Mouse (Mus musculus): Measurements from ENCODE around the gene Slc1a4.

DNA sequence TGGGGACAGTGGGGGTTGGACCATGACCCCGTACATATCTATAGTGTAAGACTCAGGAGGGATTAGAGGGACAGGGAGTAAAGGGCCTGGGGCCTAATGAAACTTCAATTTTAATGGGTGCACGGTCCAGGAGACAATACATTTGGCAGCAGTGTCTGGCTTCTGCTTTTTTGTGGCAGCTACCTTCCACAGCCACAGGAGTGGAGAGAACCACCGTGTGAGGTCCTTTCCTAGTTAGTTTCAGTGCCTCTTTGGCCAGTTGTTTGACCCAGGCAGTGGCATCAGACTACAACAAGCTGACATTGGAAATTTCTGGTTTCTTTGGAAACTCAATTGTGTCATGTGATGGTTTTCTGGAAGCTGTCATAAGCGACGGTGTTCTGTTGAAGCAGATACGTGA is 62.6 kb downstream of the Slc1a4 start:
- TF ChIP-seq CTCF (IDR thresholded peaks at IDR 0.05; ENCODE audit: insufficient read depth, low read length) (no peak), POLR2A (IDR thresholded peaks at IDR 0.05; ENCODE audit: borderline replicate concordance, extremely low read depth, low read depth, low read length) (no peak)
